Mouse (Mus musculus) olfactory bulb, adult 2 months (tissue): ENCODE data around the gene Ap3b1.

ENCODE experiments used
- CTCF ChIP-seq: fragments of 200-500 bp; IDR thresholded peaks from 2 replicates; pipeline ENCODE4 v1.5.1; 2012; ENCODE audit warnings: low read depth, mild to moderate bottlenecking, low read length, moderate library complexity; ENCODE audit not compliant: insufficient read depth
- POLR2A ChIP-seq: fragments of 200-500 bp; IDR thresholded peaks from 2 replicates; pipeline ENCODE4 v1.6.1; 2012; ENCODE audit warnings: mild to moderate bottlenecking, low read depth, low read length, moderate library complexity; ENCODE audit not compliant: insufficient read depth

- TF ChIP-seq POLR2A, result no peak
- TF ChIP-seq CTCF, result no peak
Observed at GRCm38 (mm10) chr13:94596386-94597033, 237.8 kb downstream of the Ap3b1 start.
